23 mouse cellular contexts compared by ENCODE assay signal in genomic region chr5:129073404-129073803, GRCm38 (mm10). TPM values are rescaled to one million over a fixed set of nuclear protein-coding genes. Genes with fewer than 3 reads are reported as not detected.
DNase-seq lines count a peak whose midpoint lies in the region; ATAC-seq and TF ChIP-seq lines count a peak whose summit lies in the region.
"Had no signal": no experiment of that assay in that cellular context is flagged by ENCODE, and none has a peak within 500 bp of the region (broad histone marks: within the 10 kb centered on the region; RNA-seq: fewer than 3 reads in every experiment).

No protein-coding gene starts in this region.

- TF ChIP-seq CTCF in E14TG2a.4 (conservative IDR thresholded peaks at IDR 0.05; ENCODE audit: low read length): no peak
- no peak for TF ChIP-seq CTCF in small intestine, adult 2 months (IDR thresholded peaks at IDR 0.05; ENCODE audit: extremely low read depth, insufficient read length, insufficient replicate concordance, low read depth, low read length)

- 61% methylated on average over 6 of the region's 6 CpGs for WGBS in intestine, embryonic 16.5 days
- WGBS in small intestine, adult 2 months: 28% methylated on average over 6 of the region's 6 CpGs

- peak; percentile 36 for DNase-seq in ES-CJ7 (ENCODE audit: low read depth, low spot score)
- DNase-seq in urinary bladder, adult 2 months (ENCODE audit: low spot score): no peak
- DNase-seq: adrenal gland, adult 2 months; adrenal gland, postnatal 14 days; cerebellum, adult 18-20 months; cerebellum, adult 9-10 months; cerebellum, postnatal 14 days; gastrocnemius, adult 2 months; gastrocnemius, postnatal 14 days; heart, adult 2 months had no signal

- H3K9me3 ChIP-seq in E14TG2a.4 (ENCODE audit: low read length): no peaks in the 10 kb centered on the region
- no peaks in the 10 kb centered on the region for H3K9me3 ChIP-seq in intestine, embryonic 16.5 days (ENCODE audit: control insufficient read depth, low read length)
- H3K9me3 ChIP-seq: forebrain, embryonic 10.5 days; forebrain, embryonic 13.5 days; heart, embryonic 10.5 days; heart, embryonic 13.5 days; hindbrain, embryonic 12.5 days; hindbrain, embryonic 15.5 days had no signal

- no peak overlapping the region for H3K9ac ChIP-seq in intestine, embryonic 16.5 days (ENCODE audit: low read depth, low read length)
- H3K9ac ChIP-seq: forebrain, embryonic 13.5 days; heart, embryonic 13.5 days; hindbrain, embryonic 12.5 days; hindbrain, embryonic 15.5 days had no signal

- ATAC-seq in intestine, embryonic 16.5 days: peak; percentile 90
- no peak for ATAC-seq in cerebellum, adult (ENCODE audit: insufficient number of reproducible peaks, low FRiP score, low TSS enrichment)
- ATAC-seq: CD4-positive, CD25-positive, alpha-beta regulatory T cell, adult 4 months; forebrain, embryonic 13.5 days; forebrain, embryonic 16.5 days had no signal

- peaks cover 38% of the 10 kb centered on the region for H3K4me1 ChIP-seq in E14TG2a.4 (replicated peaks; ENCODE audit: low read depth, low read length)
- H3K4me1 ChIP-seq in intestine, embryonic 16.5 days (ENCODE audit: control insufficient read depth, insufficient read depth, low read length): no peaks in the 10 kb centered on the region
- peaks cover 25% of the 10 kb centered on the region; the same call in 1 of the 2 replicates for H3K4me1 ChIP-seq in small intestine, adult 2 months (ENCODE audit: control insufficient read depth, insufficient read depth, insufficient read length, low read length)
- H3K4me1 ChIP-seq: heart, embryonic 13.5 days had no signal

- H3K4me3 ChIP-seq in E14TG2a.4 (replicated peaks; ENCODE audit: low read length): 0 out of 2 replicates have a peak overlapping the region, but pooled peaks have one; percentile 4
- no peak overlapping the region for H3K4me3 ChIP-seq in intestine, embryonic 16.5 days (ENCODE audit: low read length)
- peak overlapping the region; percentile 35 for H3K4me3 ChIP-seq in small intestine, adult 2 months (ENCODE audit: low read depth, low read length)
- H3K4me3 ChIP-seq: forebrain, embryonic 10.5 days; forebrain, embryonic 13.5 days; gastrocnemius, adult 2 months; heart, adult 2 months; heart, embryonic 10.5 days; heart, embryonic 13.5 days; hindbrain, embryonic 12.5 days; hindbrain, embryonic 15.5 days had no signal

- no peak overlapping the region for H3K4me2 ChIP-seq in intestine, embryonic 16.5 days (ENCODE audit: low read depth, low read length)
- H3K4me2 ChIP-seq: forebrain, embryonic 13.5 days; heart, embryonic 13.5 days; hindbrain, embryonic 12.5 days; hindbrain, embryonic 15.5 days had no signal

- peak; percentile 28; the same call in 1 of the 2 replicates for TF ChIP-seq POLR2A in small intestine, adult 2 months (IDR thresholded peaks at IDR 0.05; ENCODE audit: low read depth, low read length)

- no peak overlapping the region for H3K27ac ChIP-seq in intestine, embryonic 16.5 days (ENCODE audit: low read length)
- peak overlapping the region; percentile 58 for H3K27ac ChIP-seq in small intestine, adult 2 months (ENCODE audit: insufficient read depth, low read depth, low read length)
- H3K27ac ChIP-seq: forebrain, embryonic 10.5 days; forebrain, embryonic 13.5 days; gastrocnemius, adult 2 months; heart, adult 2 months; heart, embryonic 10.5 days; heart, embryonic 13.5 days; hindbrain, embryonic 12.5 days; hindbrain, embryonic 15.5 days had no signal

- H3K36me3 ChIP-seq in E14TG2a.4 (ENCODE audit: insufficient read depth, low read length): no peaks in the 10 kb centered on the region
- no peaks in the 10 kb centered on the region for H3K36me3 ChIP-seq in intestine, embryonic 16.5 days (ENCODE audit: control insufficient read depth, insufficient read depth, low read length)
- H3K36me3 ChIP-seq in small intestine, adult 2 months (ENCODE audit: control insufficient read depth, insufficient read depth, low read length): no peaks in the 10 kb centered on the region
- H3K36me3 ChIP-seq: forebrain, embryonic 10.5 days; G1E; heart, embryonic 10.5 days; heart, embryonic 13.5 days; hindbrain, embryonic 12.5 days; hindbrain, embryonic 15.5 days had no signal

- H3K27me3 ChIP-seq in E14TG2a.4 (ENCODE audit: insufficient read depth, low read length): 0 out of 2 replicates have a peak, but pooled peaks cover 4% of the 10 kb centered on the region
- H3K27me3 ChIP-seq in intestine, embryonic 16.5 days (replicated peaks; ENCODE audit: control insufficient read depth, insufficient read depth, low read length): no peaks in the 10 kb centered on the region
- H3K27me3 ChIP-seq in small intestine, adult 2 months (ENCODE audit: control insufficient read depth, insufficient read depth, low read length): no peaks in the 10 kb centered on the region
- H3K27me3 ChIP-seq: forebrain, embryonic 13.5 days; hindbrain, embryonic 12.5 days; hindbrain, embryonic 15.5 days had no signal

RNA-seq across cellular contexts. Expression of gene Adgrd1, which starts 23.1 kb away (rescaled TPM):
- 1.0 and 1.5 TPM in 2 replicates for polyA plus RNA-seq in intestine, embryonic 16.5 days (2015; fragmentation: Nextera tagmentation; extraction: Ambion mirVana)
- polyA plus RNA-seq in small intestine, adult 2 months (2012; rRNA removed): 4.0 and 9.0 TPM in 2 replicates
- polyA plus RNA-seq in urinary bladder, adult 2 months (2012; rRNA removed): 43.0 and 78.3 TPM in 2 replicates
- polyA plus RNA-seq: G1E had no signal

RNA-seq across cellular contexts. Expression of gene Ran, which starts 53.5 kb away (rescaled TPM):
- polyA plus RNA-seq in intestine, embryonic 16.5 days (2015; fragmentation: Nextera tagmentation; extraction: Ambion mirVana): 437 and 508 TPM in 2 replicates
- polyA plus RNA-seq in small intestine, adult 2 months (2012; rRNA removed): 34.1 and 38.4 TPM in 2 replicates
- 85.8 and 88.0 TPM in 2 replicates for polyA plus RNA-seq in urinary bladder, adult 2 months (2012; rRNA removed)
